Mouse (Mus musculus): ENCODE measurements around the gene Cdk14.
"Not testable (repeated sequence)": the region's sequence is repeated elsewhere in the genome, so short reads cannot be mapped to it uniquely, and the experiment has no call there.

Gene Cdk14

GRCm38 (mm10) chr5:5265861-5266786, 154.0 kb downstream of the Cdk14 start:
- DNase-seq (ENCODE audit: low spot score in 2 of 2), result peak; percentile 63 to 75

- DNase-seq (ENCODE audit: low spot score in 2 of 2), result peak in 1 of 2 experiments; percentile 25
Observed at GRCm38 (mm10) chr5:5265401-5265841, 154.7 kb downstream of the Cdk14 start.

GRCm38 (mm10) chr5:5264712-5265111, 155.4 kb downstream of the Cdk14 start:
- DNase-seq (ENCODE audit: low spot score in 2 of 2), result no peak

- no peak for DNase-seq (ENCODE audit: low spot score in 2 of 2)
Observed at GRCm38 (mm10) chr5:5261725-5262296, 158.3 kb downstream of the Cdk14 start.

GRCm38 (mm10) chr5:5260966-5261724, 159.0 kb downstream of the Cdk14 start:
- no peak for DNase-seq (ENCODE audit: low spot score in 2 of 2)

- DNase-seq (ENCODE audit: low spot score in 2 of 2), result no peak
Observed at GRCm38 (mm10) chr5:5260309-5260708, 159.8 kb downstream of the Cdk14 start.

GRCm38 (mm10) chr5:5254391-5254790, 165.7 kb downstream of the Cdk14 start:
- DNase-seq (ENCODE audit: low spot score in 2 of 2), result no peak

- DNase-seq (ENCODE audit: low spot score in 2 of 2), result no peak
Observed at GRCm38 (mm10) chr5:5253177-5253576, 166.9 kb downstream of the Cdk14 start.

- no peak for DNase-seq (ENCODE audit: low spot score in 2 of 2)
Observed at GRCm38 (mm10) chr5:5247671-5248070, 172.4 kb downstream of the Cdk14 start.

- DNase-seq (ENCODE audit: low spot score in 2 of 2), result no peak
Observed at GRCm38 (mm10) chr5:5246534-5247175, 173.5 kb downstream of the Cdk14 start.

- DNase-seq (ENCODE audit: low spot score in 2 of 2), result no peak
Observed at GRCm38 (mm10) chr5:5245182-5245581, 174.9 kb downstream of the Cdk14 start.

- no peak for DNase-seq (ENCODE audit: low spot score in 2 of 2)
Observed at GRCm38 (mm10) chr5:5243648-5244047, 176.5 kb downstream of the Cdk14 start.

- no peak for DNase-seq (ENCODE audit: low spot score in 2 of 2)
Observed at GRCm38 (mm10) chr5:5242704-5243103, 177.4 kb downstream of the Cdk14 start.

GRCm38 (mm10) chr5:5241088-5241487, 179.0 kb downstream of the Cdk14 start:
- DNase-seq (ENCODE audit: low spot score in 2 of 2), result peak in 1 of 2 experiments; percentile 46

- DNase-seq (ENCODE audit: low spot score in 2 of 2), result no peak
Observed at GRCm38 (mm10) chr5:5240121-5240520, 180.0 kb downstream of the Cdk14 start.

GRCm38 (mm10) chr5:5234935-5235334, 185.2 kb downstream of the Cdk14 start:
- DNase-seq (ENCODE audit: low spot score in 2 of 2), result not testable (repeated sequence)

GRCm38 (mm10) chr5:5226966-5227365, 193.1 kb downstream of the Cdk14 start:
- DNase-seq (ENCODE audit: low spot score in 2 of 2), result no peak

- no peak for DNase-seq (ENCODE audit: low spot score in 2 of 2)
Observed at GRCm38 (mm10) chr5:5211780-5212135, 208.4 kb downstream of the Cdk14 start.

GRCm38 (mm10) chr5:5211034-5211779, 208.9 kb downstream of the Cdk14 start:
- DNase-seq (ENCODE audit: low spot score in 2 of 2), result no peak

- no peak for DNase-seq (ENCODE audit: low spot score in 2 of 2)
Observed at GRCm38 (mm10) chr5:5208016-5208415, 212.1 kb downstream of the Cdk14 start.

- DNase-seq (ENCODE audit: low spot score in 2 of 2), result no peak
Observed at GRCm38 (mm10) chr5:5206012-5206411, 214.1 kb downstream of the Cdk14 start.
